Mouse (Mus musculus): ENCODE results near the gene Prss27.

DNA sequence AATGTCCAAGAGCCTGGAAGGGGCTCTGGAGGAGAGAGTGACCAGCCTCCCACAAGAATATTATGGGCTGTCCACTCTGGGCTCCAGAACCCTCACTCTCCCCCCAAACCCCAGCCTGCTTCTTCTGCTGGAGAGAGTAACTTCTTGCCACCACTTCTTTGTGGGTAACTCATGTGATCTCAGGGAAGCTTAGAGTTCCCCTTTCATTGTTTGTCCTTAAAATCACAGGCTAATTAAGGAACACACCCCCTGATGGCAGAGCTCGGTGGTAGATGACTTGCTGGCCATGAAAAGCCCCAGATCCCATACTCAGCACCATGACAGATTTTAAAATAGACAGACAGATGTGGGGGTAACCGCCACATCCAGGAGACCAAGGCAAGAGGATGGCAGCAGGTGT lies 31.0 kb upstream of the Prss27 start:
- no peak for TF ChIP-seq POLR2A (IDR thresholded peaks at IDR 0.05; ENCODE audit: borderline replicate concordance, control insufficient read depth, low read depth, low read length)
- no peak for TF ChIP-seq CTCF (IDR thresholded peaks at IDR 0.05; ENCODE audit: control insufficient read depth, insufficient read depth, low read length)

Measured in bone marrow, adult 2 months (tissue).